In the genomic region with DNA sequence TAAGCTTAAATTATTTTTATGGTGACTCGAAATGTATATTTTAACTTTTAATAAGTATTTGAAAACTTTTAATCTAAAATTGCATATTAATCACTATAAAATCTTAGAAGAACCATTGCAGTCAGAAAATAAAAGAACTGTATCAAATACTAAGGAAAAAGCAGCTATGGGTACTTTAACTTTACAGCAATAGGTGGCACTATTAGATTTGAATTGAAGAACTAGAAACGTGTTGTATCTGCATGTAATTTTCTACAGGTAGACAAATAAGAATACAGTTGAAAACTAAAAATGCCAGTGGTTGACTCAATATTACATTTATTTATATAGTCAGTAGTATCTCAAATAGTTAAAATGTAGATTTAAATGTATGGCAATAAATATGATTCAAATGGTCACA, we compare ENCODE assay signal across 26 mouse cellular contexts.
A peak's percentile ranks its signal among the peaks of the same experiment; 100 is the strongest.
DNase-seq lines count a peak whose midpoint lies in the region; ATAC-seq and TF ChIP-seq lines count a peak whose summit lies in the region.
"Had no signal": no experiment of that assay in that cellular context is flagged by ENCODE, and none has a peak within 500 bp of the region (broad histone marks: within the 10 kb centered on the region; RNA-seq: fewer than 3 reads in every experiment).

No protein-coding gene starts in this region.

- DNase-seq in hindbrain, postnatal 0 days (ENCODE audit: low spot score) = peak; percentile 50
- no peak for DNase-seq in hindbrain, embryonic 11.5 days (ENCODE audit: low spot score)
- peak; percentile 63 for DNase-seq in midbrain, embryonic 14.5 days
- DNase-seq in midbrain, embryonic 10.5 days (ENCODE audit: low spot score) = no peak
- DNase-seq in A20 (ENCODE audit: low read depth, low spot score) = peak; percentile 25
- DNase-seq in brain, adult 2 months (ENCODE audit: low read depth, low spot score) = peak; percentile 3
- no peak for DNase-seq in lung, postnatal 10 days
- DNase-seq: adrenal gland, adult 2 months; cerebellum, adult 18-20 months; cerebellum, postnatal 14 days; gastrocnemius, postnatal 25 days; heart, adult 18-20 months; heart, postnatal 10 days; kidney, adult 2 months; kidney, postnatal 14 days; thymus, adult 2 months; thymus, postnatal 4 days had no signal

- no peak for ATAC-seq in hindbrain, postnatal 0 days
- ATAC-seq in hindbrain, embryonic 11.5 days (ENCODE audit: low FRiP score) = no peak
- ATAC-seq in midbrain, embryonic 14.5 days (ENCODE audit: low FRiP score, low TSS enrichment) = no peak
- ATAC-seq: CD4-positive, CD25-positive, alpha-beta regulatory T cell, adult 4 months; Patski had no signal

- TF ChIP-seq CTCF in hindbrain, postnatal 0 days (IDR thresholded peaks at IDR 0.05; ENCODE audit: low read depth) = peak; percentile 35; the same call in 1 of the 2 replicates

- H3K9ac ChIP-seq in hindbrain, postnatal 0 days (replicated peaks; ENCODE audit: low read length) = no peak overlapping the region
- no peak overlapping the region for H3K9ac ChIP-seq in hindbrain, embryonic 11.5 days (ENCODE audit: low read depth, low read length)
- H3K9ac ChIP-seq in midbrain, embryonic 14.5 days (replicated peaks; ENCODE audit: low read length) = no peak overlapping the region
- H3K9ac ChIP-seq: embryonic facial prominence, embryonic 15.5 days; heart, embryonic 12.5 days; hindbrain, embryonic 12.5 days; midbrain, embryonic 12.5 days; neural tube, embryonic 13.5 days had no signal

- WGBS in hindbrain, postnatal 0 days = 55% methylated on average over 2 of the region's 2 CpGs
- WGBS in hindbrain, embryonic 11.5 days = 75% methylated on average over 2 of the region's 2 CpGs
- WGBS in midbrain, embryonic 14.5 days = 66% methylated on average over 2 of the region's 2 CpGs
- 84% methylated on average over 2 of the region's 2 CpGs for WGBS in midbrain, embryonic 10.5 days

- H3K27ac ChIP-seq in hindbrain, postnatal 0 days = no peak overlapping the region
- no peak overlapping the region for H3K27ac ChIP-seq in hindbrain, embryonic 11.5 days (ENCODE audit: low read depth, low read length)
- no peak overlapping the region for H3K27ac ChIP-seq in midbrain, embryonic 14.5 days (replicated peaks; ENCODE audit: low read depth, low read length)
- H3K27ac ChIP-seq in midbrain, embryonic 10.5 days (replicated peaks) = no peak overlapping the region
- H3K27ac ChIP-seq: embryonic facial prominence, embryonic 15.5 days; hindbrain, embryonic 12.5 days; midbrain, embryonic 12.5 days; neural tube, embryonic 13.5 days; stomach, postnatal 0 days had no signal

- no peaks in the 10 kb centered on the region for H3K4me1 ChIP-seq in hindbrain, postnatal 0 days (ENCODE audit: insufficient read depth, low read length)
- no peaks in the 10 kb centered on the region for H3K4me1 ChIP-seq in hindbrain, embryonic 11.5 days (replicated peaks; ENCODE audit: control insufficient read depth, insufficient read depth, low read length)
- no peaks in the 10 kb centered on the region for H3K4me1 ChIP-seq in midbrain, embryonic 14.5 days (ENCODE audit: control insufficient read depth, insufficient read depth, low read length)
- no peaks in the 10 kb centered on the region for H3K4me1 ChIP-seq in midbrain, embryonic 10.5 days
- H3K4me1 ChIP-seq: embryonic facial prominence, embryonic 15.5 days; heart, embryonic 12.5 days; hindbrain, embryonic 12.5 days; midbrain, embryonic 12.5 days; neural tube, embryonic 13.5 days had no signal

- H3K4me2 ChIP-seq in hindbrain, postnatal 0 days (ENCODE audit: low read depth, low read length) = no peak overlapping the region
- no peak overlapping the region for H3K4me2 ChIP-seq in hindbrain, embryonic 11.5 days (replicated peaks; ENCODE audit: low read depth, low read length)
- no peak overlapping the region for H3K4me2 ChIP-seq in midbrain, embryonic 14.5 days (ENCODE audit: low read length)
- H3K4me2 ChIP-seq: embryonic facial prominence, embryonic 15.5 days; heart, embryonic 12.5 days; hindbrain, embryonic 12.5 days; midbrain, embryonic 12.5 days; neural tube, embryonic 13.5 days had no signal

- H3K4me3 ChIP-seq in hindbrain, postnatal 0 days (ENCODE audit: low read length) = no peak overlapping the region
- H3K4me3 ChIP-seq in hindbrain, embryonic 11.5 days (ENCODE audit: low read depth, low read length) = no peak overlapping the region
- H3K4me3 ChIP-seq in midbrain, embryonic 14.5 days (replicated peaks; ENCODE audit: low read depth, low read length) = no peak overlapping the region
- H3K4me3 ChIP-seq in midbrain, embryonic 10.5 days = no peak overlapping the region
- H3K4me3 ChIP-seq: embryonic facial prominence, embryonic 15.5 days; heart, embryonic 12.5 days; hindbrain, embryonic 12.5 days; midbrain, embryonic 12.5 days; myocyte; neural tube, embryonic 13.5 days had no signal

- no peaks in the 10 kb centered on the region for H3K36me3 ChIP-seq in hindbrain, postnatal 0 days (ENCODE audit: insufficient read depth, low read length)
- no peaks in the 10 kb centered on the region for H3K36me3 ChIP-seq in hindbrain, embryonic 11.5 days (ENCODE audit: control insufficient read depth, insufficient read depth, low read length)
- no peaks in the 10 kb centered on the region for H3K36me3 ChIP-seq in midbrain, embryonic 14.5 days (ENCODE audit: control insufficient read depth, insufficient read depth, low read length)
- no peaks in the 10 kb centered on the region for H3K36me3 ChIP-seq in midbrain, embryonic 10.5 days
- H3K36me3 ChIP-seq: embryonic facial prominence, embryonic 15.5 days; heart, embryonic 12.5 days; hindbrain, embryonic 12.5 days; midbrain, embryonic 12.5 days; neural tube, embryonic 13.5 days had no signal

- H3K9me3 ChIP-seq in hindbrain, postnatal 0 days (ENCODE audit: low read length) = no peaks in the 10 kb centered on the region
- H3K9me3 ChIP-seq in hindbrain, embryonic 11.5 days (ENCODE audit: control insufficient read depth, low read length) = no peaks in the 10 kb centered on the region
- no peaks in the 10 kb centered on the region for H3K9me3 ChIP-seq in midbrain, embryonic 14.5 days (ENCODE audit: control insufficient read depth, low read length)
- H3K9me3 ChIP-seq in midbrain, embryonic 10.5 days (replicated peaks) = no peaks in the 10 kb centered on the region
- H3K9me3 ChIP-seq: embryonic facial prominence, embryonic 15.5 days; heart, embryonic 12.5 days; hindbrain, embryonic 12.5 days; midbrain, embryonic 12.5 days; neural tube, embryonic 13.5 days had no signal

- H3K27me3 ChIP-seq in hindbrain, postnatal 0 days (ENCODE audit: insufficient read depth, low read length) = no peaks in the 10 kb centered on the region
- H3K27me3 ChIP-seq in hindbrain, embryonic 11.5 days (ENCODE audit: control insufficient read depth, insufficient read depth, low read length) = no peaks in the 10 kb centered on the region
- no peaks in the 10 kb centered on the region for H3K27me3 ChIP-seq in midbrain, embryonic 14.5 days (ENCODE audit: control insufficient read depth, insufficient read depth, low read length)
- no peaks in the 10 kb centered on the region for H3K27me3 ChIP-seq in midbrain, embryonic 10.5 days (ENCODE audit: low read depth, poor library complexity, severe bottlenecking)
- H3K27me3 ChIP-seq: embryonic facial prominence, embryonic 15.5 days; heart, embryonic 12.5 days; hindbrain, embryonic 12.5 days; midbrain, embryonic 12.5 days; neural tube, embryonic 13.5 days had no signal

Comparison
In these comparisons a context has a peak if more than half of its experiments do, and no peak if none do; other contexts are left out.
1. DNase-seq: peak in hindbrain, postnatal 0 days (single experiment), midbrain, embryonic 14.5 days (single experiment), A20 (single experiment) and brain, adult 2 months (single experiment); none in hindbrain, embryonic 11.5 days (single experiment), midbrain, embryonic 10.5 days (single experiment) and lung, postnatal 10 days (single experiment).